Mouse (Mus musculus): ENCODE results near the gene Rps10. TPM values are rescaled to one million over a fixed set of nuclear protein-coding genes. Genes with fewer than 3 reads are reported as not detected.

The Rps10 gene
- polyA plus RNA-seq, 2 experiments, result 712 to 1,128 TPM

- WGBS (ENCODE audit: insufficient replicate concordance), result 80% methylated on average over 7 of the region's 7 CpGs
- Histone ChIP-seq H3K4me2 (ENCODE audit: low read depth) (no peak overlapping the region), H3K9ac (replicated peaks) (no peak overlapping the region), H3K9me3 (ENCODE audit: control insufficient read depth, low read length) (no peaks in the 10 kb centered on the region), H3K4me1 (replicated peaks; ENCODE audit: control insufficient read depth in 2 of 2, insufficient read depth in 2 of 2, low read length in 1 of 2) (peaks cover 12 to 25% of the 10 kb centered on the region in 2 experiments), H3K27me3 (ENCODE audit: control insufficient read depth, insufficient read depth, low read length) (no peaks in the 10 kb centered on the region), H3K36me3 (replicated peaks; ENCODE audit: control insufficient read depth, insufficient read depth, low read depth) (no peaks in the 10 kb centered on the region), H3K4me3 (ENCODE audit: insufficient read depth in 1 of 2, low read depth in 2 of 2, low read length in 2 of 2) (no peak overlapping the region), H3K27ac (no peak overlapping the region)
- TF ChIP-seq CTCF (IDR thresholded peaks at IDR 0.05; ENCODE audit: low read depth) (no peak), EP300 (IDR thresholded peaks at IDR 0.05; ENCODE audit: low read depth) (no peak)
- DNase-seq (ENCODE audit: low read depth in 3 of 3, low spot score in 3 of 3) (no peak), ATAC-seq (ENCODE audit: insufficient read depth) (no peak)
Observed at GRCm38 (mm10) chr17:27609576-27609975, 26.9 kb downstream of the Rps10 start.

GRCm38 (mm10) chr17:27603522-27604234 is 32.8 kb downstream of the Rps10 start:
- Histone ChIP-seq H3K4me2 (ENCODE audit: low read depth) (no peak overlapping the region; the same call in 1 of the 2 replicates), H3K4me3 (ENCODE audit: insufficient read depth in 1 of 2, low read depth in 2 of 2, low read length in 2 of 2) (no peak overlapping the region), H3K36me3 (replicated peaks; ENCODE audit: control insufficient read depth, insufficient read depth, low read depth) (no peaks in the 10 kb centered on the region), H3K4me1 (replicated peaks; ENCODE audit: control insufficient read depth in 2 of 2, insufficient read depth in 2 of 2, low read length in 1 of 2) (peaks cover 5 to 24% of the 10 kb centered on the region in 2 experiments), H3K27me3 (ENCODE audit: control insufficient read depth, insufficient read depth, low read length) (no peaks in the 10 kb centered on the region), H3K9ac (replicated peaks) (no peak overlapping the region), H3K27ac (peak overlapping the region; percentile 12; the same call in 1 of the 2 replicates), H3K9me3 (ENCODE audit: control insufficient read depth, low read length) (no peaks in the 10 kb centered on the region)
- WGBS (ENCODE audit: insufficient replicate concordance), result 31% methylated on average over 21 of the region's 21 CpGs
- DNase-seq (ENCODE audit: low read depth in 3 of 3, low spot score in 3 of 3) (no peak), ATAC-seq (ENCODE audit: insufficient read depth) (peak; percentile 73)
- TF ChIP-seq CTCF (IDR thresholded peaks at IDR 0.05; ENCODE audit: low read depth) (no peak), EP300 (IDR thresholded peaks at IDR 0.05; ENCODE audit: low read depth) (no peak)

DNA sequence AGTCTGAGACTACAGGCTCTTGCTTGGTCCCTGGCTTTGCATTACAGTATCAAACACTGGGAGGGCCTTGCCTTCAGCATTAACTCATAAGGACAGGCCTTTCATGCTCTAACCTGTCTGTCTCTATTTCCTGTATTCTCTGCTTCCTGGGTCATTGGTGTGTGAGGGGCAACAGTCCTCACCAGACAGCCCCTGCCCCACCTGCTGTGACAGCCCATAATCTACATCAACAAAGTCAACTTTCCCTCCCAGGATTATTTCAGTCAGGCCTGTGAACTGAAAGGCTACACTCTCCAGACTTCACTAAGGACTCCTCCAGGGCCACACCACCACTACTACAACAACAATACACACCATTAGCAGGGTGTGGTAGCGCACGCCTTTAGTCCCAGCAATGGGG is 33.4 kb downstream of the Rps10 start:
- Histone ChIP-seq H3K36me3 (replicated peaks; ENCODE audit: control insufficient read depth, insufficient read depth, low read depth) (no peaks in the 10 kb centered on the region), H3K4me2 (ENCODE audit: low read depth) (no peak overlapping the region), H3K4me3 (ENCODE audit: insufficient read depth in 1 of 2, low read depth in 2 of 2, low read length in 2 of 2) (no peak overlapping the region), H3K9ac (replicated peaks) (no peak overlapping the region), H3K27ac (no peak overlapping the region), H3K27me3 (ENCODE audit: control insufficient read depth, insufficient read depth, low read length) (no peaks in the 10 kb centered on the region), H3K4me1 (replicated peaks; ENCODE audit: control insufficient read depth in 2 of 2, insufficient read depth in 2 of 2, low read length in 1 of 2) (peaks cover 5 to 24% of the 10 kb centered on the region in 2 experiments), H3K9me3 (ENCODE audit: control insufficient read depth, low read length) (no peaks in the 10 kb centered on the region)
- no peak for DNase-seq (ENCODE audit: low read depth in 3 of 3, low spot score in 3 of 3)
- 78% methylated on average over 2 of the region's 2 CpGs for WGBS (ENCODE audit: insufficient replicate concordance)
- ATAC-seq (ENCODE audit: insufficient read depth), result no peak
- no peak for TF ChIP-seq EP300 (IDR thresholded peaks at IDR 0.05; ENCODE audit: low read depth)
- TF ChIP-seq CTCF (IDR thresholded peaks at IDR 0.05; ENCODE audit: low read depth), result no peak

DNA sequence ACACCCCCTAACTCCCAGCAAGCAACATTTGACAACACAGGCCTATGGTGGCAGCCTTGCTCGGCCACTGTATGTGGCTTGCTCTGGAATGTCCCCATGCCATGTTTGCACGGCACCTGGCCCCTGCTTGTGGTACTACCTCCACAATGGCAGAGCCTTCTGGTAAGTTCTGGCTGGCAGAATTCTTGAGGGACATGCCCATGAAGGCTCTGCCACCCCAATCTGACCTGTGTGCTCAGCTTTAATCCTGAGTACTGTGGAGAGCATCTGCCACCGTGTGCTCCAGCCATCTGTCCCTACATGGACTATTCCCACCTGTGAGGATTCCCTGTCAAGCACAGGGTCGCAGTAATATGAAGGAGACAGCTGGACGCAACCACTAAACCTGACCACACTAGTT is 35.6 kb downstream of the Rps10 start:
- Histone ChIP-seq H3K9ac (replicated peaks) (no peak overlapping the region), H3K4me2 (ENCODE audit: low read depth) (no peak overlapping the region), H3K27ac (no peak overlapping the region), H3K4me3 (ENCODE audit: insufficient read depth in 1 of 2, low read depth in 2 of 2, low read length in 2 of 2) (no peak overlapping the region), H3K4me1 (replicated peaks; ENCODE audit: control insufficient read depth in 2 of 2, insufficient read depth in 2 of 2, low read length in 1 of 2) (peaks cover 5 to 22% of the 10 kb centered on the region in 2 experiments), H3K36me3 (replicated peaks; ENCODE audit: control insufficient read depth, insufficient read depth, low read depth) (no peaks in the 10 kb centered on the region; the same call in 1 of the 2 replicates), H3K27me3 (ENCODE audit: control insufficient read depth, insufficient read depth, low read length) (no peaks in the 10 kb centered on the region), H3K9me3 (ENCODE audit: control insufficient read depth, low read length) (no peaks in the 10 kb centered on the region)
- no peak for TF ChIP-seq EP300 (IDR thresholded peaks at IDR 0.05; ENCODE audit: low read depth)
- ATAC-seq (ENCODE audit: insufficient read depth), result no peak
- 59% methylated on average over 5 of the region's 5 CpGs for WGBS (ENCODE audit: insufficient replicate concordance)
- DNase-seq (ENCODE audit: low read depth in 3 of 3, low spot score in 3 of 3), result no peak

DNA sequence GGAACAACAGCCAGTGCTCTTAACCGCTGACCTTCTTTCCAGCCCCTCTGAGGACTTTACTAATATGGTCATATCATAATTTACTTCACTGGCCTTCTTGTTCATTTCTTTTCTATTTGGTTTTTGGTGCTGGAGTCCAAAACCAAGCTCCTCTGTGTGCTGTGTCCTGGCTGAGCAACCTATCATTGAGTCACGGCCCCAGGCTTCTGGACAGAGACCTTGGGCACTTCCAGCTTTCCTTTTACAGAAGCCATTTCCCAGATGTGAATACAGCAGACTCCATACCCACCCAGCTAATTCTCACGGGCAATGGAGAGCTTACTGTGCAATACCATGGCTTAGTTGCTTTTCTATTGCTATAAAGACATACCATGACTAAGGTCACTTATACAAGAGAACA is 36.2 kb downstream of the Rps10 start:
- peaks cover 5 to 21% of the 10 kb centered on the region in 2 experiments for H3K4me1 ChIP-seq (replicated peaks; ENCODE audit: control insufficient read depth in 2 of 2, insufficient read depth in 2 of 2, low read length in 1 of 2)
- WGBS (ENCODE audit: insufficient replicate concordance), result 66% methylated on average over 3 of the region's 3 CpGs

More for the DNA sequence above, 36.2 kb downstream of the Rps10 start:
- no peaks in the 10 kb centered on the region for H3K9me3 ChIP-seq (ENCODE audit: control insufficient read depth, low read length)
- no peak for ATAC-seq (ENCODE audit: insufficient read depth)
- no peak for DNase-seq (ENCODE audit: low read depth in 3 of 3, low spot score in 3 of 3)
- TF ChIP-seq CTCF (IDR thresholded peaks at IDR 0.05; ENCODE audit: low read depth), result no peak
- no peak overlapping the region for H3K27ac ChIP-seq
- no peaks in the 10 kb centered on the region for H3K27me3 ChIP-seq (ENCODE audit: control insufficient read depth, insufficient read depth, low read length)
- H3K4me2 ChIP-seq (ENCODE audit: low read depth), result no peak overlapping the region
- H3K4me3 ChIP-seq (ENCODE audit: insufficient read depth in 1 of 2, low read depth in 2 of 2, low read length in 2 of 2), result no peak overlapping the region
- no peak overlapping the region for H3K9ac ChIP-seq (replicated peaks)
- no peaks in the 10 kb centered on the region; the same call in 1 of the 2 replicates for H3K36me3 ChIP-seq (replicated peaks; ENCODE audit: control insufficient read depth, insufficient read depth, low read depth)

All from liver, embryonic 14.5 days (tissue).